Mouse (Mus musculus) limb, embryonic 13.5 days (tissue): ENCODE measurements around the gene Dnajc16. TPM values are rescaled to one million over a fixed set of nuclear protein-coding genes. Genes with fewer than 3 reads are reported as not detected.

Experiments
- ATAC-seq: fragments of 200-750 bp; cut with Nextera tagmentation; 2 replicates; pipeline ENCODE4 v1.8.0; 2017; ENCODE audit warnings: low read depth, moderate number of reproducible peaks, moderate TSS enrichment; ENCODE audit not compliant: low FRiP score
- H3K27ac ChIP-seq: fragments of 300-500 bp; sonication (generic); 2 replicates; pipeline ENCODE4 v1.5.1; 2015; ENCODE audit warnings: inconsistent platforms, mild to moderate bottlenecking, moderate library complexity
- H3K27me3 ChIP-seq: fragments of 300-500 bp; sonication (generic); 2 replicates; pipeline ENCODE4 v1.6.1; 2015; ENCODE audit warnings: mild to moderate bottlenecking, inconsistent platforms
- H3K36me3 ChIP-seq: fragments of 300-500 bp; sonication (generic); 2 replicates; pipeline ENCODE4 v1.6.1; 2015; ENCODE audit warnings: inconsistent platforms, mild to moderate bottlenecking, moderate library complexity
- H3K4me1 ChIP-seq: fragments of 300-500 bp; sonication (generic); 2 replicates; pipeline ENCODE4 v1.6.1; 2015; ENCODE audit warnings: inconsistent platforms
- H3K4me2 ChIP-seq: fragments of 300-500 bp; sonication (generic); replicated peaks from 2 replicates; pipeline ENCODE4 v1.6.1; 2015; ENCODE audit warnings: inconsistent platforms, mild to moderate bottlenecking, moderate library complexity
- H3K4me3 ChIP-seq: fragments of 300-500 bp; sonication (generic); 2 replicates; pipeline ENCODE4 v1.5.1; 2015; ENCODE audit warnings: moderate library complexity, mild to moderate bottlenecking, inconsistent platforms
- H3K9ac ChIP-seq: fragments of 300-500 bp; sonication (generic); 2 replicates; pipeline ENCODE4 v1.6.1; 2015; ENCODE audit warnings: mild to moderate bottlenecking, inconsistent platforms
- H3K9me3 ChIP-seq: fragments of 300-500 bp; sonication (generic); 2 replicates; pipeline ENCODE4 v1.6.1; 2016; ENCODE audit warnings: inconsistent platforms
- WGBS: fragments of 180-500 bp; shearing (Covaris S2); methylation state at CpG from one replicate; pipeline ENCODE4 v1.1.7; 2015; 5-methylcytosine and 5-hydroxymethylcytosine counted together
- polyA plus RNA-seq: library from polyadenylated mRNA; unstranded; fragments of >200 nt; fragmentation: Nextera tagmentation; extraction: Ambion mirVana; gene quantifications from 2 replicates; pipeline ENCODE4 v1.2.1, GENCODE M21; 2015

Gene Dnajc16
- polyA plus RNA-seq, 1 experiment from 2014 or later = 3.4 TPM

- Histone ChIP-seq H3K4me2 (peak overlapping the region; percentile 65), H3K27ac (peak overlapping the region; percentile 34; the same call in 1 of the 2 replicates), H3K27me3 (no peaks in the 10 kb centered on the region), H3K36me3 (no peaks in the 10 kb centered on the region), H3K9ac (peak overlapping the region; percentile 58), H3K4me1 (peaks cover 9% of the 10 kb centered on the region), H3K9me3 (no peaks in the 10 kb centered on the region), H3K4me3 (peak overlapping the region; percentile 42)
- WGBS = 6% methylated on average over 24 of the region's 24 CpGs
- ATAC-seq = peak; percentile 98
These were observed 56.1 kb downstream of the Dnajc16 start for GRCm38 (mm10) chr4:141734446-141735205.

GRCm38 (mm10) chr4:141731766-141732165, 59.0 kb downstream of the Dnajc16 start:
- H3K4me3 ChIP-seq = no peak overlapping the region
- no peaks in the 10 kb centered on the region for H3K9me3 ChIP-seq
- peaks cover 9% of the 10 kb centered on the region for H3K4me1 ChIP-seq
- H3K27me3 ChIP-seq = no peaks in the 10 kb centered on the region
- no peak overlapping the region for H3K4me2 ChIP-seq
- 78% methylated on average over 5 of the region's 5 CpGs for WGBS
- no peak overlapping the region for H3K27ac ChIP-seq
- no peaks in the 10 kb centered on the region for H3K36me3 ChIP-seq
- H3K9ac ChIP-seq = no peak overlapping the region
- ATAC-seq = no peak

GRCm38 (mm10) chr4:141730401-141730800, 60.3 kb downstream of the Dnajc16 start:
- H3K4me3 ChIP-seq = no peak overlapping the region
- no peaks in the 10 kb centered on the region for H3K36me3 ChIP-seq
- H3K27ac ChIP-seq = no peak overlapping the region
- H3K9me3 ChIP-seq = no peaks in the 10 kb centered on the region
- H3K4me1 ChIP-seq = peaks cover 9% of the 10 kb centered on the region
- 83% methylated on average over 13 of the region's 13 CpGs for WGBS
- H3K27me3 ChIP-seq = no peaks in the 10 kb centered on the region
- no peak for ATAC-seq
- H3K4me2 ChIP-seq = no peak overlapping the region
- no peak overlapping the region for H3K9ac ChIP-seq

- Histone ChIP-seq H3K27me3 (no peaks in the 10 kb centered on the region), H3K4me3 (no peak overlapping the region)
- 76% methylated on average over 3 of the region's 3 CpGs for WGBS
These were observed 61.5 kb downstream of the Dnajc16 start for GRCm38 (mm10) chr4:141729266-141729665.

GRCm38 (mm10) chr4:141725738-141726137, 65.0 kb downstream of the Dnajc16 start:
- peaks cover under 1% of the 10 kb centered on the region; the same call in 1 of the 2 replicates for H3K36me3 ChIP-seq
- no peak overlapping the region for H3K27ac ChIP-seq
- 61% methylated on average over 3 of the region's 3 CpGs for WGBS
- no peaks in the 10 kb centered on the region for H3K27me3 ChIP-seq
- no peaks in the 10 kb centered on the region for H3K9me3 ChIP-seq
- no peak overlapping the region for H3K4me2 ChIP-seq
- peaks cover 24% of the 10 kb centered on the region for H3K4me1 ChIP-seq
- no peak overlapping the region for H3K9ac ChIP-seq
- H3K4me3 ChIP-seq = no peak overlapping the region
- no peak for ATAC-seq

More at GRCm38 (mm10) chr4:141729266-141729665, 61.5 kb downstream of the Dnajc16 start:
- Histone ChIP-seq H3K9ac (no peak overlapping the region), H3K27ac (no peak overlapping the region), H3K4me1 (peaks cover 1% of the 10 kb centered on the region; the same call in 1 of the 2 replicates), H3K4me2 (no peak overlapping the region), H3K9me3 (no peaks in the 10 kb centered on the region), H3K36me3 (no peaks in the 10 kb centered on the region)
- ATAC-seq = no peak

GRCm38 (mm10) chr4:141725277-141725676, 65.5 kb downstream of the Dnajc16 start:
- Histone ChIP-seq H3K4me2 (no peak overlapping the region), H3K27ac (no peak overlapping the region), H3K27me3 (no peaks in the 10 kb centered on the region), H3K9ac (no peak overlapping the region), H3K4me1 (peaks cover 24% of the 10 kb centered on the region), H3K36me3 (peaks cover 6% of the 10 kb centered on the region; the same call in 1 of the 2 replicates), H3K9me3 (no peaks in the 10 kb centered on the region), H3K4me3 (no peak overlapping the region)
- no peak for ATAC-seq
- 81% methylated on average over 5 of the region's 5 CpGs for WGBS

GRCm38 (mm10) chr4:141724594-141724993, 66.1 kb downstream of the Dnajc16 start:
- Histone ChIP-seq H3K4me2 (no peak overlapping the region), H3K4me3 (no peak overlapping the region), H3K27ac (no peak overlapping the region), H3K27me3 (no peaks in the 10 kb centered on the region), H3K36me3 (peaks cover 11% of the 10 kb centered on the region; the same call in 1 of the 2 replicates), H3K4me1 (peaks cover 24% of the 10 kb centered on the region), H3K9me3 (no peaks in the 10 kb centered on the region), H3K9ac (no peak overlapping the region)
- 57% methylated on average over 11 of the region's 11 CpGs for WGBS
- no peak for ATAC-seq

GRCm38 (mm10) chr4:141723673-141724068, 67.1 kb downstream of the Dnajc16 start:
- H3K9ac ChIP-seq = peak overlapping the region; percentile 95
- peaks cover 24% of the 10 kb centered on the region for H3K4me1 ChIP-seq
- peak; percentile 60; the same call in 1 of the 2 replicates for ATAC-seq
- H3K9me3 ChIP-seq = no peaks in the 10 kb centered on the region
- WGBS = 8% methylated on average over 13 of the region's 13 CpGs
- peak overlapping the region; percentile 100 for H3K4me3 ChIP-seq
- H3K27me3 ChIP-seq = no peaks in the 10 kb centered on the region
- H3K27ac ChIP-seq = peak overlapping the region; percentile 63; the same call in 1 of the 2 replicates
- peak overlapping the region; percentile 81 for H3K4me2 ChIP-seq
- H3K36me3 ChIP-seq = peaks cover 12% of the 10 kb centered on the region; the same call in 1 of the 2 replicates

- peak within 1 kb of the TSS; percentile 92 for H3K27ac ChIP-seq
- no peaks in the 10 kb centered on the region for H3K9me3 ChIP-seq
- peak; percentile 86 for ATAC-seq
- H3K4me3 ChIP-seq = peak within 1 kb of the TSS; percentile 100
- H3K4me1 ChIP-seq = peaks cover 24% of the 10 kb centered on the region
- peaks cover 12% of the 10 kb centered on the region; the same call in 1 of the 2 replicates for H3K36me3 ChIP-seq
- H3K27me3 ChIP-seq = no peaks in the 10 kb centered on the region
- peak within 1 kb of the TSS; percentile 81 for H3K4me2 ChIP-seq
- 0% methylated on average over 99 of the region's 105 CpGs for WGBS
- peak within 1 kb of the TSS; percentile 95 for H3K9ac ChIP-seq
These were observed 67.7 kb downstream of the Dnajc16 start, which contains the start of gene Ddi2 for GRCm38 (mm10) chr4:141722731-141723672. Gene Ddi2 (minus strand): TSS chr4:141723419.

GRCm38 (mm10) chr4:141721961-141722360, 68.8 kb downstream of the Dnajc16 start:
- Histone ChIP-seq H3K27ac (no peak overlapping the region), H3K4me2 (peak overlapping the region; percentile 81), H3K36me3 (peaks cover 14% of the 10 kb centered on the region), H3K9me3 (no peaks in the 10 kb centered on the region), H3K4me1 (peaks cover 24% of the 10 kb centered on the region), H3K4me3 (peak overlapping the region; percentile 100), H3K27me3 (no peaks in the 10 kb centered on the region), H3K9ac (peak overlapping the region; percentile 95)
- WGBS = 71% methylated on average over 6 of the region's 6 CpGs
- ATAC-seq = no peak

GRCm38 (mm10) chr4:141720761-141721523, 69.8 kb downstream of the Dnajc16 start:
- 81% methylated on average over 6 of the region's 6 CpGs for WGBS
- H3K36me3 ChIP-seq = peaks cover 22% of the 10 kb centered on the region
- peaks cover 24% of the 10 kb centered on the region for H3K4me1 ChIP-seq
- H3K4me3 ChIP-seq = no peak overlapping the region
- H3K9ac ChIP-seq = no peak overlapping the region
- H3K4me2 ChIP-seq = peak overlapping the region; percentile 81; the same call in 1 of the 2 replicates
- no peaks in the 10 kb centered on the region for H3K9me3 ChIP-seq
- no peak overlapping the region for H3K27ac ChIP-seq
- H3K27me3 ChIP-seq = no peaks in the 10 kb centered on the region
- no peak for ATAC-seq
